Mouse (Mus musculus) kidney, postnatal 14 days (tissue): ENCODE results near the gene Saa4.
"Not testable (repeated sequence)": the region's sequence is repeated elsewhere in the genome, so short reads cannot be mapped to it uniquely, and the experiment has no call there.

Experiments
- DNase-seq: peaks from one replicate; pipeline ENCODE4 v3.0.0; 2022; ENCODE audit warnings: mixed read lengths

The Saa4 gene

DNA sequence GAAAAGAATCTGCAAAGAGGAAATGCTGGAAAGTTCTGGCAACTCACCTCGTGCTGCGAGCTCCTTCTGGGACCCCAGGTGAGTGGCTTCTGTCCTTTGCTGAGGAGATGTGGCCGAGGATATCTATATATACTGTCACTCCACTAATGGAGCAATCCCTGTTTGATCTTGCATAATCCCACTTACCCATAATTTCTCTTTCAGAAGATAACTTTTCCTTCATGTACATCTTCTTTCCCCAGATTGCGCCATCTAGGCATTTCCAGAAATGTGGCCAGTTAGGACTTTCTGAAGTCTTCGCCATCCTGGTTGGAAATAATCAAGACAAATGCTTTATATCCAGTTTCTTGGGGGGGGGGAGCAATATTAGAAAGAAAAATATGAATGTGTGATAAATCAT is 16.8 kb downstream of the Saa4 start, which contains the start of gene Saa3:
Saa3 (minus strand) TSS at position 101 of the 400 bp plus-strand sequence.
- DNase-seq: no peak

GRCm38 (mm10) chr7:46714518-46714917 is 17.9 kb downstream of the Saa4 start:
- peak; percentile 60 for DNase-seq

GRCm38 (mm10) chr7:46712250-46712649 is 20.2 kb downstream of the Saa4 start:
- DNase-seq: no peak

- DNase-seq: peak; percentile 89
These were observed 22.0 kb downstream of the Saa4 start, which contains the start of gene Saal1 for GRCm38 (mm10) chr7:46710390-46710844. Gene Saal1, minus strand, starts transcription at chr7:46710680.

DNA sequence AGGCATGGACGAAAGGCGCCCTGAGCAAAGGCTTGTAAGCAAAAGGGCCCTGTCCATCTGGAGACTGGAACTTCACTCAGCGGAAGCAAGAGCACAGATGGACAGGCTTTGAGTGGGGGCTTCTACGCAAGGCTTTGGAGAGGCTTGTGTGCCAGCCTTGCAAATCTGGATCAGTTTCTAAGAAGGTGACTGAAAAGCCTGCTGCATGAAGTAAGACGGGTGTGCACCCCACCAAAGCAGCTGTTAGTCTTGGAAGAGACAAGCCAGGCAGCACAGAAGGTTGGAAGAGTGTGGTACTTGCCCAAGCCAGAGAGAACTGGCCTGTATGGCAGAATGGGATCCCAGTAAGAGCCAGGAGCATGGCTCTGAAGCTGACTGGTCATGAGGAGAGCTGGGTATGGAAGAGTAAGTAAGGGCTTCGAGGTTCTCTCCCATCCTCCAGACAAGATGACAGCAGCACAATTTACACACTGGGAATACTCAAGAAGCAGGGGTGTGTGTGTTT is 31.8 kb downstream of the Saa4 start:
- no peak for DNase-seq

DNA sequence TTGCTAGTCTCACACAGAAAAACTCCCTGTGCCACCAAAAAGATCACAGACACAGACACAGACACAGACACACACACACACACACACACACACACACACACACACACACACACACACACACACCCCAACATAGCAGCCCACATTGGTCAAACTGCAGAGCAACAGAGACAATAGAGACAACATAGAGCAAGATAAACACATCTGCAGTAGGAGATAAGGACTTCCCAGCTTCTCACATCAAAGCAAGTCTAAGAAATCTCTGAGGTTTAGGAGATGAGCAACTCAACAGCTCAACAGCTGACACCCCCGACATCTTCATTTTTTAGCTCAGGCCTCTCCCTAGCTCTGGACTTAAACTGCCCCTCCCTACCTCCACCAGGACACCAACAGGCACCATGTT is 35.6 kb downstream of the Saa4 start:
- no peak for DNase-seq

- no peak for DNase-seq
These were observed 45.6 kb downstream of the Saa4 start for GRCm38 (mm10) chr7:46686827-46687226.

GRCm38 (mm10) chr7:46680732-46681131 is 51.7 kb downstream of the Saa4 start:
- no peak for DNase-seq

DNA sequence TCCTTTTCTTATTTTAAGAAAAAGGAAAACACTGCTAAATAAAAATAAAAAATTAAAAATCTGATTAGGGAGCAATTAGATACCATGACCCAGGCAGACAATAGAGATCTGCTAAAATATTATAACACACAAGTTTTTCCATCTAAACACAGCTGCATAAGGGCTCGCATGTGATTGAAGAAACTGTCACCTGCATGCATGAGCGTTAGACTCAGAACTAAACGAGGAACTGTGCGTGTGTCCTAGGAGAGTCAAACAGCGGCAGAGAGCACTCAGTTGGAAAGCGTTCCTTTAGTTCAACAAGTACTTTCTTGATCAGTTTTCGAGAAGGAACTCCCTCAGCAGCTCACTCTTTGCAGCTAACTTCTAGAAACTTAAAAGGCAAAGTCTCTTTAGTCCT is 53.4 kb downstream of the Saa4 start:
- DNase-seq: not testable (repeated sequence)

DNA sequence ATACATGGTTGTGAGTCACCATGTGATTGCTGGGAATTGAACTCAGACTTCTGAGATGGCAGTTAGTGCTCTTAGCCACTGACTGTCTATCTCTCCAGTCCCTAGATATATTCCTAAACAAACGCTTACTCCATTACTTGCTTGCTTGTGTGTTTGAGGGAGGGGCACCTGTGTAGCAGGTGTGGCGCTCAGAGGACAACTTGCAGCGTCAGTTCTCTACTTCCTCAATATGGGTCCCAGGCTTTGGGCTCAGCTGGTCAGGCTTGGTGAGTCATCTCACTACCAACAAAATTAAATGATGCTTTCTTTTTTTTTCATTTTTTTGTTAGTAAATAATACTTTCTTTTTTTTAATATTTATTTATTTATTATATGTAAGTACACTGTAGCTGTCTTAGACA is 54.0 kb downstream of the Saa4 start:
- no peak for DNase-seq
